Mouse (Mus musculus) intestine, embryonic 16.5 days (tissue): Measurements from ENCODE around the gene D5Ertd579e. TPM values are rescaled to one million over a fixed set of nuclear protein-coding genes. Genes with fewer than 3 reads are reported as not detected.

Experiments
- ATAC-seq: fragments of 200-750 bp; cut with Nextera tagmentation; 2 replicates; pipeline ENCODE4 v1.8.0; 2017; ENCODE audit warnings: moderate TSS enrichment, moderate library complexity
- H3K27ac ChIP-seq: fragments of 300-500 bp; sonication (generic); 2 replicates; pipeline ENCODE4 v1.5.1; 2014; ENCODE audit warnings: mild to moderate bottlenecking, low read length
- H3K27me3 ChIP-seq: fragments of 300-500 bp; sonication (generic); replicated peaks from 2 replicates; pipeline ENCODE4 v1.6.1; 2014; ENCODE audit warnings: low read length, control low read depth, mixed read lengths; ENCODE audit not compliant: control insufficient read depth, insufficient read depth
- H3K36me3 ChIP-seq: fragments of 300-500 bp; sonication (generic); 2 replicates; pipeline ENCODE4 v1.6.1; 2014; ENCODE audit warnings: low read length, control low read depth; ENCODE audit not compliant: control insufficient read depth, insufficient read depth
- H3K4me1 ChIP-seq: fragments of 300-500 bp; sonication (generic); 2 replicates; pipeline ENCODE4 v1.6.1; 2014; ENCODE audit warnings: low read length, control low read depth, mixed read lengths; ENCODE audit not compliant: control insufficient read depth, insufficient read depth
- H3K4me2 ChIP-seq: fragments of 300-500 bp; sonication (generic); 2 replicates; pipeline ENCODE4 v1.6.1; 2014; ENCODE audit warnings: low read depth, low read length, control low read depth
- H3K4me3 ChIP-seq: fragments of 300-500 bp; sonication (generic); 2 replicates; pipeline ENCODE4 v1.5.1; 2014; ENCODE audit warnings: mild to moderate bottlenecking, low read length
- H3K9ac ChIP-seq: fragments of 300-500 bp; sonication (generic); 2 replicates; pipeline ENCODE4 v1.6.1; 2014; ENCODE audit warnings: low read depth, low read length
- H3K9me3 ChIP-seq: fragments of 300-500 bp; sonication (generic); 2 replicates; pipeline ENCODE4 v1.6.1; 2016; ENCODE audit warnings: low read length, control low read depth; ENCODE audit not compliant: control insufficient read depth
- WGBS: fragments of 180-500 bp; shearing (Covaris S2); extraction: QIAGEN DNeasy Blood & Tissue Kit; methylation state at CpG from one replicate; pipeline ENCODE4 v1.1.7; 2014; 5-methylcytosine and 5-hydroxymethylcytosine counted together
- polyA plus RNA-seq: library from polyadenylated mRNA; unstranded; fragments of >200 nt; fragmentation: Nextera tagmentation; extraction: Ambion mirVana; gene quantifications from 2 replicates; pipeline ENCODE4 v1.2.1, GENCODE M21; 2015

Gene D5Ertd579e
- polyA plus RNA-seq, 1 experiment from 2014 or later, result 14.0 TPM

DNA sequence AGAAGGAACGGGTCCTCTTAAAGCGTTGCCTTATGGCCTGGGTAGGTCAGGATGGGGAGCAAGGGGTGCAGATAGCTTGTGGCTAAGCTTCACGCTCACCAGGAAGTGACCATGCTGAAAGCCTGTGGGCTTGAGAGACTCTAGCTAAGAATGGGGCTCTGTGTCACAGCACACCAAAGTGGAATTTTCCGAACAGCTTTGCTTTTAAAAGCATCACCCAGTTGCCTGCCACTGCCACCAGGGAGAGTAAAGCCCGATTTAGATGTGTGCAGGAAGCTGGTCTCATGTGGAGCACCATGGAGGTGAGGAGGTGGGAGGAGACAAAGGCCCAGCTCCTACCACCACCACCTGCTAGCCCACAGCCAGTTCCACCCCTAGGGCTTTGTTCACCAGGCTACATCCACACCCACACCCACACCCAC, 105.3 kb downstream of the D5Ertd579e start:
- H3K36me3 ChIP-seq, result no peaks in the 10 kb centered on the region
- no peaks in the 10 kb centered on the region for H3K9me3 ChIP-seq
- peaks cover 3% of the 10 kb centered on the region; the same call in 1 of the 2 replicates for H3K4me1 ChIP-seq
- no peak overlapping the region for H3K9ac ChIP-seq
- 71% methylated on average over 5 of the region's 5 CpGs for WGBS
- no peaks in the 10 kb centered on the region for H3K27me3 ChIP-seq
- ATAC-seq, result no peak
- no peak overlapping the region for H3K27ac ChIP-seq
- no peak overlapping the region for H3K4me2 ChIP-seq
- H3K4me3 ChIP-seq, result no peak overlapping the region

DNA sequence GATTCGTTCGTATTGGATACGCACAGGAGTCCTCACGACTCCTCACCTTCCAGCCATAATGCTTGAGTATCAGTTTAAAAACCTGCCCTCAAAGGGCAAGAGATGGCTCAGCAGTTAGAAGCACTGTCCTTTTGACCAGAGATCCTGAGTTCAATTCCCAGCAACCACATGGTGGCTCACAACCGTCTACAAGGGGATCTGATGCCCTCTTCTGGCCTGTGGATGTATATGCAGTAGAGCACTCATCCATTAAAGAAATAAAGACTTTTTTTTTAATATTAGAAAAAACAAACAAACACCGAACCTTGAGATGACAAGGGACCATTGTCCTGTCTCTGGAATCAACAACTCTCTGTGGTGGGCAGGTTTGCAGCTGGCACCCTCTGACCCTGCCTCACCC, 111.5 kb downstream of the D5Ertd579e start:
- Histone ChIP-seq H3K4me3 (no peak overlapping the region), H3K4me2 (no peak overlapping the region), H3K27me3 (no peaks in the 10 kb centered on the region), H3K27ac (no peak overlapping the region), H3K36me3 (no peaks in the 10 kb centered on the region), H3K9me3 (no peaks in the 10 kb centered on the region), H3K4me1 (peaks cover 3% of the 10 kb centered on the region), H3K9ac (no peak overlapping the region)
- ATAC-seq, result no peak
- 67% methylated on average over 6 of the region's 6 CpGs for WGBS

DNA sequence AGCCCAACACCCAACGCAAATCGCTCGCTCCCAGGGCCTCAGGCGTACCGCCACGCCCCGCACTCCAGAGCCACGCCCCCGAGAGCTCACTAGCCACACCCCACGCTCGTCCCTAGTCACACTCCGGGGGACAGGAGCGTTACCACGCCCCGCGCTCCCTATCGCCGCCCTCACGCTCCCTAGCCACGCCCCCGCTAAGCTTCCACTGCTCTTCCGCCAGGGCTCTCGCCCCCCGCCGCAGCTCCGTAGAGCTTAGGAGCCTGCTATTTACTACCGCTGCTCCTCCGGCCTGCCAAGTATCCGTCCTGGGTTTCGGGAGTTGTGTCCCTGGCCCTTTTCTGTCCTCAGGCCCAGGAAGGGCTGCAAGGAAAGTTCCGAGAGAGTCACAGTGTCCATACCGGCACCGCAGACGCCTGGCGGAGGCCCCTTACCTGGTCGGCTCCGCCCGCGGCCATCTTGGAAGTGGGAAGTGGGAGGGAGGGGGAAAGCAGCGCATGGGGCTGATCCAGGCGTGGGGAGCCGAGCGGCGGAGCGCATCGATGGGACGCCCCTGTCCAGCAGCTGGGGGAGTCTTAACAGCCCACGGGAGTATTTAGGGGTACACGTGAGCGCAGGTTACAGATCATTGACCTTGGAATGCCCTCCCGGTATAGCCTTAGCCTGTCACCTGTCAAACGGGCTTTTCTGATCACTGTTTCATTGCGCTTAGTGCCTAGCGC, 113.7 kb downstream of the D5Ertd579e start:
- peaks cover 4% of the 10 kb centered on the region; the same call in 1 of the 2 replicates for H3K4me1 ChIP-seq
- peak; percentile 96 for ATAC-seq
- H3K9me3 ChIP-seq, result no peaks in the 10 kb centered on the region
- WGBS, result 2% methylated on average over 53 of the region's 54 CpGs
- peak overlapping the region; percentile 78 for H3K4me3 ChIP-seq
- H3K36me3 ChIP-seq, result no peaks in the 10 kb centered on the region
- no peaks in the 10 kb centered on the region for H3K27me3 ChIP-seq
- H3K9ac ChIP-seq, result peak overlapping the region; percentile 84
- H3K27ac ChIP-seq, result peak overlapping the region; percentile 80
- peak overlapping the region; percentile 77 for H3K4me2 ChIP-seq

DNA sequence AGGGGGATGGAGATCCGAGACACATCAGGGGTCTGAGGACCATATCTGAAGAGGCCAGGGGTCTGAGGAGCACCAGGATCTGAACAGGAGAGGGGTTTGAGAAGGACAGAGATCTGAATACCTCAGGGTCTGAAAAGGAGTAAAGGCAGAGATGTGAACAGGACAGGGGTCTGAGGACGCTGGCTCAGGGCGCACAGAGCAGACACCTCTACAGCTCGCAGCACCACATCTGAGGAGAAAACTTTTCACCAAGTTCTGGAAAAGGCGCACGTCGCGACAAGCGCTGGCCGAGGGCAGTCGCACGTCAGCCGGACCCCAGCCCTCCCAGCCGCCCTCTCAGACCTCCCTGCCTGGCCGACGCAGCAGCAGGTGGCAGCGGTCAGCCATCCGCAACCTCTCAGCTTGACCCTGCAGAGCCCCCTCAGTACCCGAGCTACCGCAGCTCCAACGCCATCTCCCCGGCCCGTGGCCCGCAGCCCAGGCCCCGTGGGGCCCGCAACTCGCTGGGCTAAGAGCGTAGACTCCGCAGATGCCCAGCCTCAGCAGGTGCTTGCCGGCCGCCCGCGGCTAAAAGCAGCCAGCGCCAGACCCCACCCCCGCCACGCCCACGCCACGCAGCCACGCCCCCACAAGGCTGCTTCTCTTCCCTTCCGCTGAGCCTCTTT, 114.4 kb downstream of the D5Ertd579e start:
- peak overlapping the region; percentile 77 for H3K4me2 ChIP-seq
- peak overlapping the region; percentile 79 for H3K9ac ChIP-seq
- ATAC-seq, result no peak; the same call in 1 of the 2 replicates
- WGBS, result 1% methylated on average over 40 of the region's 40 CpGs
- peak overlapping the region; percentile 78 for H3K4me3 ChIP-seq
- H3K9me3 ChIP-seq, result no peaks in the 10 kb centered on the region
- peaks cover 4% of the 10 kb centered on the region; the same call in 1 of the 2 replicates for H3K4me1 ChIP-seq
- no peaks in the 10 kb centered on the region for H3K36me3 ChIP-seq
- peak overlapping the region; percentile 39; the same call in 1 of the 2 replicates for H3K27ac ChIP-seq
- H3K27me3 ChIP-seq, result no peaks in the 10 kb centered on the region

DNA sequence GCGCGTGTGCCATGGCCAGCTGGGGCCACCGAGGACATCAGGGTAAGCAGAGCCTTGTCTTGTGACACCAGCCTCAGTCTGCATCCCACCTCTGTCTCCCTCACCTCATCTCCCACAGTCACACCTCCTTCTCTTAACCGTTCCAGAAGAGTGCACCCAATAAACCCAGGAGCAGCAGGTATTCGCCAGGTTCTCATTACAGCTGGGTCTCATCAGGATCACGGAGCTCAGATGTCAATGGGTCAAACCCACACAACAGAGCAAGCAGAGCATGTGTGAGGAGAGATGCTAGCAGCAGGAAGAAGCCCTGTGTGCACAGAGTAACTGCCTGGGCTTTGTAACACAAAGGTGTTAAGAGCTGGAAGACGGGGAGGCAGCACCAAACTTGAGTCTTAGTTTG, 115.9 kb downstream of the D5Ertd579e start:
- Histone ChIP-seq H3K4me2 (no peak overlapping the region), H3K27me3 (no peaks in the 10 kb centered on the region), H3K9ac (no peak overlapping the region), H3K4me1 (peaks cover 10% of the 10 kb centered on the region), H3K4me3 (no peak overlapping the region), H3K9me3 (no peaks in the 10 kb centered on the region), H3K36me3 (no peaks in the 10 kb centered on the region), H3K27ac (no peak overlapping the region)
- WGBS, result 85% methylated on average over 7 of the region's 7 CpGs
- no peak for ATAC-seq

DNA sequence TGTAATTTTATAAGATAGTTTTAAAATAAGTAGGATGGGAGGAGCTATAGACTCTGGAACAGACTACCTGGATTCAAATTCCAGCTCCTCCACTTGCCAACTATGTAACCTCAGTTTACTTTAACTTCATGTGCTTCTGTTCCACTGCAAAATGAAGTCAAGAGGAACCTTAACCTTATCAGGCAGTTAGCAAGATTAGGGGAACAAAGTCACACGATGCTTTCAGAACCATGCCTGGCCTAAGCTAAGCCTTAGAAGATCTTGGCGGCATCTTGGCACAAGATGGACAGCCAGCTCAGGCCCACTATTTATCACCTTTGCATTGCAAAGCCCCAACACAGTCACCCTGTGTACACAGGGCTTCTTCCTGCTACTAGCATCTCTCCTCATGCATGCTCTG, 116.8 kb downstream of the D5Ertd579e start:
- Histone ChIP-seq H3K27ac (no peak overlapping the region), H3K4me1 (peaks cover 20% of the 10 kb centered on the region), H3K9ac (no peak overlapping the region), H3K9me3 (no peaks in the 10 kb centered on the region), H3K27me3 (no peaks in the 10 kb centered on the region), H3K4me2 (no peak overlapping the region), H3K4me3 (no peak overlapping the region), H3K36me3 (no peaks in the 10 kb centered on the region)
- ATAC-seq, result no peak
- 61% methylated on average over 2 of the region's 2 CpGs for WGBS

DNA sequence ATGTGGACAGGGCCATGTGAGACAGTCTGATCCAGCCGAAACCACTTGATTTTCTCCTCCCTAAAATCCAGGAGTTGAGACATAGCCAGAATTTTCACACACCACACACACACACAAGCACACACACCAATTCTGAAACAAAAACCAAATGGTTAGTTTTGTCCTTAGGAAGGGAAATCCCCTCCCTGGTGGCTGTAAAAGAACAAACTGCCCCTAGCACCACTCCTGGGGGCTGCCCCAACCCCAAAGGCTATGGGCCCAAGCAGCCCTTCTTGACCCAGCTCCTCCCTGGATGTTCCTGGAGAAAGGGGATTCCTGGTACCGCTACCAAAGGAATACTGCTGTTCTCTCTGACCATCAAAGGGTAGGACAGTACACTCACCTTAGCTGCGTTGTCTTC, 119.4 kb downstream of the D5Ertd579e start:
- Histone ChIP-seq H3K4me2 (no peak overlapping the region), H3K27ac (no peak overlapping the region), H3K4me1 (peaks cover 24% of the 10 kb centered on the region), H3K4me3 (no peak overlapping the region), H3K9ac (no peak overlapping the region), H3K9me3 (no peaks in the 10 kb centered on the region), H3K36me3 (no peaks in the 10 kb centered on the region), H3K27me3 (no peaks in the 10 kb centered on the region)
- no peak for ATAC-seq
- 94% methylated on average over 3 of the region's 3 CpGs for WGBS

DNA sequence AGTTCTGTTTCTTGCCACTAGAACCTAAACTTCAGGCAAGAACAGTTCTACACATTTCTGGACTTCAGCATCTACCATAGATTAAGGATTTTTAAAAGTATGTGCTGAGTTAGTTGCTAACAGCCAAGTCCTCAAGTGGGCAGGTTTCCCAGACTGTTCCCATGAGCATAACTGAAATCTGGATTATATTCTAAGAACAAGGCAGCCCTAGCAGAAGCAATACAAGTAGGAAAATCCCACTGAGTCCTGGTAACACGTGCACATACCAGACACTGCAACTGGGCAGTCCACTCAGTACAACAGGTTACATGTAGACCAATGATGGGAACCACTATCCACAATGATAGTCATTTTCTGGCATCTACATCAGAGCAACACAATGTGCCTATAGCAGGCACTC, 120.1 kb downstream of the D5Ertd579e start:
- H3K36me3 ChIP-seq, result no peaks in the 10 kb centered on the region
- no peaks in the 10 kb centered on the region for H3K27me3 ChIP-seq
- H3K4me3 ChIP-seq, result no peak overlapping the region
- no peaks in the 10 kb centered on the region for H3K9me3 ChIP-seq
- H3K4me2 ChIP-seq, result no peak overlapping the region
- no peak for ATAC-seq
- peaks cover 24% of the 10 kb centered on the region for H3K4me1 ChIP-seq
- H3K9ac ChIP-seq, result no peak overlapping the region
- 65% methylated on average over 1 of the region's 1 CpGs for WGBS
- H3K27ac ChIP-seq, result peak overlapping the region; percentile 96

DNA sequence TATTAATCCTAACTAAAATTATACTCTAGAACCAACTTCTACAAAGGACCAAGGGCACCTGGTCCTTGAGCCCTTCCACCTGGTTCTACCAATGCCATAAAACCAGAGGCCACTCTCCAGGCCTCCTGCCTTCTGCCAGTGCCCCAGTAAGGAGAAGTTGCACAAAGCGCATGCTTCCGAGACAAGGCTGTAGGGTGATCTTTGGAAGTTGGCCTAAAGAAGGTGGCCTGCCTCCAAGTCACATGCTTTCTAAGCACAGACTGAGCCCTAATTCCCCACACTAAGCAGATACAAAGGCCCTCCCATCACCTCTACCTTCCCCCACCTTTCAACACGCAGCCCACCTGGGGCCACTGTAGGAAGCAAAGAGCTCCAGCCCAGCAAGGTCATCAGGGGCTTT, 120.6 kb downstream of the D5Ertd579e start:
- Histone ChIP-seq H3K4me2 (no peak overlapping the region), H3K9ac (no peak overlapping the region), H3K4me1 (peaks cover 24% of the 10 kb centered on the region), H3K27me3 (no peaks in the 10 kb centered on the region), H3K9me3 (no peaks in the 10 kb centered on the region), H3K36me3 (no peaks in the 10 kb centered on the region), H3K27ac (peak overlapping the region; percentile 96), H3K4me3 (no peak overlapping the region)
- ATAC-seq, result peak; percentile 54
- WGBS, result 55% methylated on average over 3 of the region's 3 CpGs
